1 mouse cellular context compared by ENCODE assay signal in genomic region chr14:54735221-54735620, GRCm38 (mm10).
TF ChIP-seq lines count a peak whose summit lies in the region.

No protein-coding gene starts in this region.

TF ChIP-seq in MEL, 35 proteins besides CTCF, POLR2A, EP300 and RAD21:
- TF ChIP-seq POLR2AphosphoS5 (IDR thresholded peaks at IDR 0.05; ENCODE audit: borderline replicate concordance, low read depth, low read length) (no peak), MXI1 (IDR thresholded peaks at IDR 0.05; ENCODE audit: low read depth, low read length) (no peak), MYC (IDR thresholded peaks at IDR 0.05; ENCODE audit: low read depth, low read length) (no peak), ELF1 (IDR thresholded peaks at IDR 0.05; ENCODE audit: low read depth, low read length) (no peak), POLR2AphosphoS2 (IDR thresholded peaks at IDR 0.05; ENCODE audit: low read length) (no peak), NRF1 (IDR thresholded peaks at IDR 0.05; ENCODE audit: insufficient read depth, low read depth, low read length, poor library complexity, severe bottlenecking) (no peak), MAFK (IDR thresholded peaks at IDR 0.05; ENCODE audit: borderline replicate concordance, low read depth, low read length) (0 out of 2 replicates have a peak, but pooled peaks have one; percentile 21), CHD1 (IDR thresholded peaks at IDR 0.05; ENCODE audit: low read depth, low read length) (no peak), TBP (IDR thresholded peaks at IDR 0.05; ENCODE audit: low read depth, low read length) (no peak), GABPA (IDR thresholded peaks at IDR 0.05; ENCODE audit: low read depth, low read length) (no peak), HCFC1 (IDR thresholded peaks at IDR 0.05; ENCODE audit: low read depth, low read length) (no peak), MYB (IDR thresholded peaks at IDR 0.05; ENCODE audit: low read depth, low read length) (no peak), ZMIZ1 (IDR thresholded peaks at IDR 0.05; ENCODE audit: low read depth, low read length) (no peak), ZC3H11A (IDR thresholded peaks at IDR 0.05; ENCODE audit: low read depth, low read length) (no peak), KAT2A (conservative IDR thresholded peaks at IDR 0.05; ENCODE audit: low read depth, low read length) (no peak), ZKSCAN1 (IDR thresholded peaks at IDR 0.05; ENCODE audit: low read depth, low read length) (no peak), E2F4 (IDR thresholded peaks at IDR 0.05; ENCODE audit: borderline replicate concordance, low read depth, low read length) (no peak), MAX (IDR thresholded peaks at IDR 0.05; ENCODE audit: low read length) (no peak), BHLHE40 (IDR thresholded peaks at IDR 0.05; ENCODE audit: borderline replicate concordance, low read depth, low read length) (no peak), TCF12 (IDR thresholded peaks at IDR 0.05; ENCODE audit: low read depth, low read length) (peak; percentile 88), SMC3 (IDR thresholded peaks at IDR 0.05; ENCODE audit: low read depth, low read length) (no peak), MEF2A (IDR thresholded peaks at IDR 0.05; ENCODE audit: extremely low read depth, insufficient replicate concordance, low read depth, low read length, poor library complexity, severe bottlenecking) (no peak), SIN3A (IDR thresholded peaks at IDR 0.05; ENCODE audit: low read length) (no peak; the same call in 1 of the 2 replicates), TAL1 (IDR thresholded peaks at IDR 0.05; ENCODE audit: low read length) (peak; percentile 43; the same call in 1 of the 2 replicates), ETS1 (IDR thresholded peaks at IDR 0.05; ENCODE audit: low read depth, low read length) (peak; percentile 66), RCOR1 (IDR thresholded peaks at IDR 0.05; ENCODE audit: low read depth, low read length) (peak; percentile 97), CHD2 (IDR thresholded peaks at IDR 0.05; ENCODE audit: low read length) (no peak), UBTF (IDR thresholded peaks at IDR 0.05; ENCODE audit: borderline replicate concordance, insufficient read depth, low read depth, low read length) (no peak), USF1 (IDR thresholded peaks at IDR 0.05; ENCODE audit: low read depth, low read length) (no peak), USF2 (IDR thresholded peaks at IDR 0.05; ENCODE audit: borderline replicate concordance in 1 of 2, insufficient read depth in 1 of 2, low read depth in 1 of 2, low read length in 2 of 2) (no peak), ZNF384 (IDR thresholded peaks at IDR 0.05; ENCODE audit: low read depth, low read length) (no peak), NELFE (IDR thresholded peaks at IDR 0.05; ENCODE audit: low read depth, low read length) (no peak), GATA1 (IDR thresholded peaks at IDR 0.05; ENCODE audit: low read depth, low read length) (peak; percentile 89), MAZ (IDR thresholded peaks at IDR 0.05; ENCODE audit: low read depth, low read length) (no peak), JUND (IDR thresholded peaks at IDR 0.05; ENCODE audit: low read depth, low read length) (no peak)
